Mouse (Mus musculus): ENCODE measurements around the gene Olfr90.

DNA sequence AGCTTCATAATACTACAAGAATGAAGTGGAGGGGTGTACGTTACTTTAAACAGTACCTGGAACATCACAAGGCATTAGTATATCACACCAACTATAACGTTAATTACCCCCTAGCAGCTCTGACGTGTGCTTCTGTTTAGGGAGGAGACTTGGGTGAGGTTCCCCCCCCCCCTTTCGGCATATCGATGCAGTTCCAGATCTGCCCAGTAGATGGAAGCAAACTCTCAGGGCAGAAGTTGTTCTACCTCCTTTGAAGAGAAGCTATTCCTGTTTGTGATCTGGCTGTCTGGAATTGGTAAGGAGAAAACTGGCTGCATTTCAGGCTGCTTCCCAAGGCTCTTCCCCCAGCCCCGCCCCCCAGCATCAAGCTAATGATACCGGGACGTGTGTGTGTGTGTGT lies 5.0 kb downstream of the Olfr90 start:
- 0 out of 2 replicates have a peak, but pooled peaks have one; percentile 23 for TF ChIP-seq CTCF (IDR thresholded peaks at IDR 0.05; ENCODE audit: borderline replicate concordance, insufficient read depth, low read length)
- no peak for TF ChIP-seq POLR2A (IDR thresholded peaks at IDR 0.05; ENCODE audit: low read depth, low read length)
